Mouse (Mus musculus) forebrain, embryonic 10.5 days (tissue): ENCODE results near the gene Dock9. TPM values are rescaled to one million over a fixed set of nuclear protein-coding genes. Genes with fewer than 3 reads are reported as not detected.

Source experiments
- DNase-seq: peaks from one replicate; pipeline ENCODE4 v3.0.0-alpha.2; 2017; ENCODE audit warnings: low spot score; ENCODE audit errors: extremely low spot score
- H3K27ac ChIP-seq: fragments of 300-500 bp; sonication (generic); 2 replicates; pipeline ENCODE4 v1.5.1; 2016; ENCODE audit warnings: mild to moderate bottlenecking
- H3K27me3 ChIP-seq: fragments of 300-500 bp; sonication (generic); 2 replicates; pipeline ENCODE4 v1.6.1; 2016; ENCODE audit warnings: mild to moderate bottlenecking; ENCODE audit not compliant: poor library complexity, severe bottlenecking
- H3K36me3 ChIP-seq: fragments of 300-500 bp; sonication (generic); replicated peaks from 2 replicates; pipeline ENCODE4 v1.6.1; 2016; ENCODE audit warnings: mild to moderate bottlenecking, moderate library complexity
- H3K4me1 ChIP-seq: fragments of 300-500 bp; sonication (generic); 2 replicates; pipeline ENCODE4 v1.6.1; 2016
- H3K4me3 ChIP-seq: fragments of 300-500 bp; sonication (generic); 2 replicates; pipeline ENCODE4 v1.5.1; 2016; ENCODE audit warnings: mild to moderate bottlenecking, moderate library complexity
- H3K9me3 ChIP-seq: fragments of 300-500 bp; sonication (generic); 2 replicates; pipeline ENCODE4 v1.6.1; 2016; ENCODE audit warnings: mild to moderate bottlenecking, moderate library complexity
- whole genome bisulfite sequencing: fragments of 180-500 bp; shearing (Covaris S2); methylation state at CpG from one replicate; pipeline ENCODE4 v1.1.7; 2016; 5-methylcytosine and 5-hydroxymethylcytosine counted together
- polyA plus RNA-seq: library from polyadenylated mRNA; unstranded; fragments of >200 nt; fragmentation: Nextera tagmentation; extraction: Ambion mirVana; gene quantifications from 2 replicates; pipeline ENCODE4 v1.2.1, GENCODE M21; 2016

Gene Dock9
- polyA plus RNA-seq = 3.4 and 3.7 TPM in 2 replicates

- Histone ChIP-seq H3K4me3 (peak within 1 kb of the TSS; percentile 80), H3K27ac (peak within 1 kb of the TSS; percentile 89), H3K4me1 (peaks cover 20% of the 10 kb centered on the region), H3K9me3 (no peaks in the 10 kb centered on the region), H3K36me3 (no peaks in the 10 kb centered on the region), H3K27me3 (peaks cover 29% of the 10 kb centered on the region)
- WGBS = under 1% methylated on average over 105 of the region's 106 CpGs
- DNase-seq = peak; percentile 92
These were observed at the start of gene Dock9 for GRCm38 (mm10) chr14:121797457-121798410. Dock9 (minus strand) TSS chr14:121797837.

- 70% methylated on average over 8 of the region's 8 CpGs for WGBS
These were observed 46.8 kb upstream of the Dock9 start for GRCm38 (mm10) chr14:121844486-121844885.

DNA sequence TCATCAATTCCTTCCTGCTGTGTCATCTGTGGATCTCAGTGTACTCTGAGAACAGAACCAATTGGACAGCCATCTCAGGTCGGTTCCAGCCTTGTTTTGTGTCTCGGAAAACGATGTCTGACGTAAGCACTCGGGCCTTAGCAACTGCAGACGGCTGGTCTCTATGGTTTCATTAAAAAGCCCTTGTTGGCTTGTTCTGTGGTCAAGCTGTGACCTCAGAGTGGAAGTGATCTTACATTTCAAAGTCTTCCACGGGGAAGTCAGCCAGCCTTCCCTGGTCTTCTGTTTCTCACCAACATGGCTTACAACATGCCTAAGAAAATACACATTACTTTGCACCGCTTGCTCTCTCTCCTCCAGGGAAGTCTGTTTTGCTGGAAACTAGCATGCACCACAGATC is 42.6 kb upstream of the Dock9 start:
- Histone ChIP-seq H3K36me3 (no peaks in the 10 kb centered on the region), H3K4me3 (no peak overlapping the region)

More at GRCm38 (mm10) chr14:121844486-121844885, 46.8 kb upstream of the Dock9 start:
- Histone ChIP-seq H3K4me3 (no peak overlapping the region), H3K27ac (no peak overlapping the region), H3K4me1 (peaks cover 4% of the 10 kb centered on the region), H3K27me3 (no peaks in the 10 kb centered on the region), H3K36me3 (no peaks in the 10 kb centered on the region), H3K9me3 (peaks cover 11% of the 10 kb centered on the region; the same call in 1 of the 2 replicates)
- no peak for DNase-seq

DNA sequence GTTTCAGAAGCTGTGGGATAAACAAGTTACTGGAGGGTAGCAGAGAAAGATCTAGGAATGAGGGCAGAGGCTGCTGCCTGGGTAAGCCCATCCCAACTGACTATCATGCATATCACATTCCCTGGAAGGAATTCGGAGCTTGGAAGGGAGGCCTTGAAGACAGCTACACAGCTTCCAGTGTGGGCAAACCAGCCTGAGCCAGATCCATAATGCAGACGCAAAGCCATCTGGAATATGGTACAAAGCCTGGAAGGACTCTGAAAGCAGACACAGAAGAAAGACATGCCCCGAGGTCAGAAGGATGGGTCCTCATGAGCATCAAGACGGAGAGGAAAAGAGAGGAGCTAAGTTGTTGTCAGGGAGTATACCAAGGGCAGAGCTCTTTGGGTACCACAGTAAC is 40.5 kb upstream of the Dock9 start:
- H3K4me3 ChIP-seq = no peak overlapping the region
- WGBS = 86% methylated on average over 4 of the region's 4 CpGs

More for the DNA sequence above, 42.6 kb upstream of the Dock9 start:
- DNase-seq = no peak
- 91% methylated on average over 8 of the region's 8 CpGs for WGBS
- H3K4me1 ChIP-seq = peaks cover 4% of the 10 kb centered on the region
- no peaks in the 10 kb centered on the region for H3K27me3 ChIP-seq
- peaks cover 39% of the 10 kb centered on the region for H3K9me3 ChIP-seq
- H3K27ac ChIP-seq = no peak overlapping the region

DNA sequence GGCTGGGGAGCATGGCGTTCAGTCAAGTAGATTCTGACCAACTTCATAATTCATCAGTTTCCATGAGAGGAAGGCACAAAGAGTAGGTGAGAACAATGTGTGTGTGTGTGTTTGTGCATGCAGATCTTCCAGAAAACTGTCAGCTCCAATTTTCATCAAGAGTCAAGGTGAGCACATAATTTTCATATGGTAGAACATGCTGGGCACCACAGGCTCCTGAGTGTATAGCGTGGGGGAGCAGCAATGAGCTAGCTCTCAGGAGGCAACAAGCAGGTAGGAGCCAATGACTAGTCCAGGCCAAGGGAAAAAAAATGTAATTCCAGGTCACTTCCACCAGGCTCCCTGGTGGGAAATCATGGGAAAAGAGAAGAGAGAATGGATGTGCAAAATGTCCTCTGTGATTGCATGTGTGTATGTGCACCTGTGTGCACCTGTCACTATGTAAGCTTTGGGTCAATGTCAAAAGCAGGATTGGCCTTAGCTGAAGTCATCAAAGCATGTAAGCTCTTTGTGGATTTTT is 35.4 kb upstream of the Dock9 start:
- Histone ChIP-seq H3K36me3 (no peaks in the 10 kb centered on the region), H3K27me3 (no peaks in the 10 kb centered on the region), H3K27ac (no peak overlapping the region), H3K4me1 (no peaks in the 10 kb centered on the region), H3K4me3 (no peak overlapping the region), H3K9me3 (peaks cover 26% of the 10 kb centered on the region)
- WGBS = 95% methylated on average over 2 of the region's 2 CpGs
- no peak for DNase-seq

More for the DNA sequence above, 40.5 kb upstream of the Dock9 start:
- no peaks in the 10 kb centered on the region for H3K27me3 ChIP-seq
- H3K27ac ChIP-seq = no peak overlapping the region
- H3K36me3 ChIP-seq = no peaks in the 10 kb centered on the region
- peaks cover 44% of the 10 kb centered on the region for H3K9me3 ChIP-seq
- no peaks in the 10 kb centered on the region for H3K4me1 ChIP-seq
- DNase-seq = no peak

- Histone ChIP-seq H3K27ac (no peak overlapping the region), H3K27me3 (no peaks in the 10 kb centered on the region), H3K4me3 (no peak overlapping the region), H3K36me3 (no peaks in the 10 kb centered on the region), H3K9me3 (peaks cover 9% of the 10 kb centered on the region; the same call in 1 of the 2 replicates), H3K4me1 (0 out of 2 replicates have a peak, but pooled peaks cover under 1% of the 10 kb centered on the region)
- WGBS = 92% methylated on average over 4 of the region's 4 CpGs
- DNase-seq = no peak
These were observed 32.3 kb upstream of the Dock9 start for GRCm38 (mm10) chr14:121829816-121830442.

DNA sequence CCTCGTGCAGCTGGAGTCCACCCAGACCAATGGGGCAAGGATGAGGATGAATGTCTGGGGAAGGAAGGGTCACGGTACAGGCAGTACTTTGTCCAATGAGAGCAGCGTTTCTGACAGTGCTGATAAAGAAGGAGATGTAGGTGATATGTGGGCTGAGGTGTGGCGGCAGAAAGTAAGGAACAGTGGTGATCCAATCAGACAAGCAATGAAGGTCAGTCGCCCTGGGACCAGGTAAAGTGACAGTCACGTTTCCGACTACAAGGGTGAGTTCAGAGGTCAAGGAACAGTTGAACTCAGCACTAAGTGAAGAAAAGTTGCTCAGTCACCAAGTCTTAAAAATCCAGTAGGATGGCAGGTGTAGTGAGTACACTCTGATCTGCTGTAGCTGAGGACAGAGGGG is 29.5 kb upstream of the Dock9 start:
- Histone ChIP-seq H3K36me3 (no peaks in the 10 kb centered on the region), H3K9me3 (peaks cover 7% of the 10 kb centered on the region; the same call in 1 of the 2 replicates), H3K27ac (no peak overlapping the region), H3K27me3 (no peaks in the 10 kb centered on the region), H3K4me1 (peaks cover 11% of the 10 kb centered on the region), H3K4me3 (no peak overlapping the region)
- 86% methylated on average over 7 of the region's 7 CpGs for WGBS
- DNase-seq = no peak

GRCm38 (mm10) chr14:121825521-121826445 is 28.1 kb upstream of the Dock9 start:
- Histone ChIP-seq H3K27me3 (no peaks in the 10 kb centered on the region), H3K27ac (no peak overlapping the region), H3K9me3 (peaks cover 7% of the 10 kb centered on the region; the same call in 1 of the 2 replicates), H3K4me3 (no peak overlapping the region), H3K36me3 (no peaks in the 10 kb centered on the region), H3K4me1 (peaks cover 11% of the 10 kb centered on the region)
- WGBS = 85% methylated on average over 10 of the region's 10 CpGs
- no peak for DNase-seq

- Histone ChIP-seq H3K4me3 (no peak overlapping the region), H3K4me1 (peaks cover 11% of the 10 kb centered on the region), H3K27ac (no peak overlapping the region; the same call in 1 of the 2 replicates), H3K36me3 (no peaks in the 10 kb centered on the region), H3K27me3 (no peaks in the 10 kb centered on the region), H3K9me3 (peaks cover 7% of the 10 kb centered on the region; the same call in 1 of the 2 replicates)
- no peak for DNase-seq
- 71% methylated on average over 11 of the region's 11 CpGs for WGBS
These were observed 26.9 kb upstream of the Dock9 start for GRCm38 (mm10) chr14:121824322-121825103.

DNA sequence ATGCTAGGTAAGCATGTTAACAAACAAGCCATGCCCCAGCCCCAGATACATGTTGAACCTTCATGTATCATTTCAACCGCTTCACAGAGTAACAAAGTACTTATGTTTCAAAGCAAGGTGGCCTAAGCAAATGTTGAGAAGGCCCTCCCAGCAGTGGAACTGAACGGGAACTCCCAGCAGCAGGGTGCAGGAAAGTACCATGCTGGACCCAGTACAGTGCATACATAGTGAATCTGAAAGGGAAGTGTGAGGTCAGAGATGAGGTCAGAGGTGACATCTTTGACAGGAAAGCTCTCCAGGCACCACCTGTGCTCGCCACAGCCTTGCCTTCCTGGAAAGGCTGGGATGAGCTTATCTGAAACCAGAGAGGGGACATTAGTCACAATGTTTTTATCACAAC is 25.4 kb upstream of the Dock9 start:
- H3K4me1 ChIP-seq = peaks cover 11% of the 10 kb centered on the region
- DNase-seq = no peak
- 79% methylated on average over 3 of the region's 3 CpGs for WGBS

DNA sequence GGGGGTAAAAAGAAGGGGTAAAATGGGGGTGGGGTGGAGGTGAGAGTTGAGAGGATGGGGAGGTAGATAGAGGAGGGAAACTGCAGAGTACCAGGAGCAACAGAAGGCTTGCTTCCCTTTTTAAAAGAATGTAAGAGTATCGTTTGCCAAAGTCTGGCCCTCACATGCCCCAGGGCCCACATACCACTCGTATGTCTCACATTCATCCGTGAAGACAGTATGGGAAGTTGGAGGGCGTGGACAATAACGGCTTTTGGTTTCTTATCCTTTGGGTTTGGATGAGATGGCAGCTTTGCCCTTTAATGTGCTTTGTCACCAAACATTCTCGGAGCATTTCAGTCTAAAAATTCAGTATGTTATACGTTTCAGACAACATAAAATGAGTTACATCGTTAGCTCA is 24.9 kb upstream of the Dock9 start:
- Histone ChIP-seq H3K4me1 (peaks cover 11% of the 10 kb centered on the region), H3K36me3 (no peaks in the 10 kb centered on the region), H3K27ac (no peak overlapping the region), H3K27me3 (no peaks in the 10 kb centered on the region), H3K4me3 (no peak overlapping the region), H3K9me3 (no peaks in the 10 kb centered on the region)
- 85% methylated on average over 8 of the region's 8 CpGs for WGBS
- no peak for DNase-seq

More for the DNA sequence above, 25.4 kb upstream of the Dock9 start:
- Histone ChIP-seq H3K27me3 (no peaks in the 10 kb centered on the region), H3K36me3 (no peaks in the 10 kb centered on the region), H3K4me3 (no peak overlapping the region), H3K27ac (no peak overlapping the region), H3K9me3 (no peaks in the 10 kb centered on the region)
